27 mouse cellular contexts compared by ENCODE assay signal in genomic region chr13:96405518-96405917, GRCm38 (mm10).
"Had no signal": no experiment of that assay in that cellular context is flagged by ENCODE, and none has a peak within 500 bp of the region (broad histone marks: within the 10 kb centered on the region; RNA-seq: fewer than 3 reads in every experiment).

No protein-coding gene starts in this region.

- H3K27ac ChIP-seq: heart, adult 2 months; heart, embryonic 13.5 days; heart, embryonic 15.5 days; hindbrain, embryonic 13.5 days; hindbrain, embryonic 15.5 days; hindbrain, postnatal 0 days; kidney, embryonic 15.5 days; kidney, postnatal 0 days; limb, embryonic 10.5 days; limb, embryonic 12.5 days; liver, embryonic 13.5 days had no signal

- H3K9me3 ChIP-seq: heart, embryonic 13.5 days; heart, embryonic 15.5 days; hindbrain, embryonic 13.5 days; hindbrain, embryonic 15.5 days; kidney, embryonic 15.5 days; limb, embryonic 10.5 days; limb, embryonic 12.5 days; liver, embryonic 13.5 days had no signal

- H3K9ac ChIP-seq: heart, embryonic 13.5 days; heart, embryonic 15.5 days; hindbrain, embryonic 13.5 days; hindbrain, embryonic 15.5 days; kidney, embryonic 15.5 days; limb, embryonic 12.5 days; liver, embryonic 13.5 days had no signal

- ATAC-seq: hindbrain, postnatal 0 days; intestine, embryonic 16.5 days had no signal

- H3K4me2 ChIP-seq: heart, embryonic 11.5 days; heart, embryonic 13.5 days; heart, embryonic 15.5 days; hindbrain, embryonic 13.5 days; hindbrain, embryonic 15.5 days; kidney, embryonic 15.5 days; limb, embryonic 12.5 days; liver, embryonic 11.5 days; liver, embryonic 13.5 days had no signal

- H3K4me1 ChIP-seq: heart, embryonic 13.5 days; heart, embryonic 15.5 days; hindbrain, embryonic 13.5 days; hindbrain, embryonic 15.5 days; kidney, embryonic 15.5 days; limb, embryonic 10.5 days; limb, embryonic 12.5 days; liver, embryonic 13.5 days had no signal

- H3K27me3 ChIP-seq: heart, embryonic 13.5 days; heart, embryonic 15.5 days; hindbrain, embryonic 13.5 days; hindbrain, embryonic 15.5 days; kidney, embryonic 15.5 days; limb, embryonic 12.5 days; liver, embryonic 13.5 days had no signal

- H3K4me3 ChIP-seq: heart, adult 2 months; heart, embryonic 13.5 days; heart, embryonic 15.5 days; hindbrain, embryonic 13.5 days; hindbrain, embryonic 15.5 days; kidney, embryonic 15.5 days; limb, embryonic 10.5 days; limb, embryonic 12.5 days; liver, embryonic 13.5 days had no signal

- DNase-seq: gastrocnemius, postnatal 14 days; gastrocnemius, postnatal 36 days; heart, adult 11 months; heart, adult 2 months; heart, postnatal 14 days; heart, postnatal 36 days; kidney, adult 11 months; kidney, adult 2 months; kidney, adult 9 months; kidney, postnatal 14 days; kidney, postnatal 36 days; layer of hippocampus, adult 9-11 months; layer of hippocampus, postnatal 36 days; liver; liver, embryonic 13.5 days had no signal
